Mouse (Mus musculus): Measurements from ENCODE around the gene Plagl1. TPM values are rescaled to one million over a fixed set of nuclear protein-coding genes. Genes with fewer than 3 reads are reported as not detected.
"Not testable (repeated sequence)": the region's sequence is repeated elsewhere in the genome, so short reads cannot be mapped to it uniquely, and the experiment has no call there.

The Plagl1 gene
- polyA plus RNA-seq (2012; rRNA removed): 11.6 and 12.7 TPM in 2 replicates

DNA sequence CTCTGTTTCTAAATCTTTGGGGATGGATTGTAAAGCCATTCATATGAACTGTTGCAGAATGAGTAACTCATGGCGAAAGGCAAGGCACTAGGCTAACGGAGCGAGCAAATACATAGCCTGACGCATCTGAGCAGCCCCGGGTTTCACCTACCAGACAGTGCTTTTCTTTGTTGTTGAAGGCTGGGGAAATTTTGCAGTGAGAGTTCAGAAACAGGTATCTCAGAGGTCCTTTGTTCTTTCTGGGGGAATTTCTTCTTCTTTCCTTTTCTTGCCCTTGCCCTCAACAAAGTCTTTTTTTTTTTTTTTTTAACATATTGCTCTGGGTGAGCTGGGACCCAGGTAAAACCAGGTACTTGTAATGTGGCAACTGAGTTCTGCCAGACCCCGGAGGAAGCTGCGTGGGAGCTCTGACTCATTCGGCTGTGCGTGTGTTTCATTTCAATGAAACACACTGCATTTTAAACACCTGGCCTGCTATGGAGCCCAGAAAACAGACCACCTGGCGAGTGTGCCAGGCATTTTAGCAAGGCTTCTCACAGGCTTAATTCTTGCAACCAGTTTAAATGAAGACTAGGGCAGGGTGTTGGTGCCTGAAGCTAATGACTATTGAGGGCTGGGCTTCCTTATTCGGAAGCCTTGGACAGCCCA lies at the start of gene Plagl1:
TSS of gene Plagl1 (plus strand) at position 484 of the 648 bp plus-strand sequence.
- Histone ChIP-seq H3K36me3 (ENCODE audit: control insufficient read depth, insufficient read depth, low read length) (no peaks in the 10 kb centered on the region), H3K27ac (ENCODE audit: insufficient read depth, low read depth, low read length) (no peak within 1 kb of the TSS), H3K27me3 (replicated peaks; ENCODE audit: control insufficient read depth, insufficient read depth, low read length) (no peaks in the 10 kb centered on the region), H3K4me3 (ENCODE audit: insufficient read depth, low read depth, low read length) (no peak within 1 kb of the TSS), H3K4me1 (ENCODE audit: control insufficient read depth, insufficient read depth, low read length) (no peaks in the 10 kb centered on the region)
- TF ChIP-seq POLR2A (IDR thresholded peaks at IDR 0.05; ENCODE audit: low read depth, low read length) (no peak), CTCF (conservative IDR thresholded peaks at IDR 0.05; ENCODE audit: insufficient read depth, insufficient read length, low read depth, low read length) (no peak)
- 72% methylated on average over 11 of the region's 11 CpGs for WGBS
- DNase-seq: no peak

DNA sequence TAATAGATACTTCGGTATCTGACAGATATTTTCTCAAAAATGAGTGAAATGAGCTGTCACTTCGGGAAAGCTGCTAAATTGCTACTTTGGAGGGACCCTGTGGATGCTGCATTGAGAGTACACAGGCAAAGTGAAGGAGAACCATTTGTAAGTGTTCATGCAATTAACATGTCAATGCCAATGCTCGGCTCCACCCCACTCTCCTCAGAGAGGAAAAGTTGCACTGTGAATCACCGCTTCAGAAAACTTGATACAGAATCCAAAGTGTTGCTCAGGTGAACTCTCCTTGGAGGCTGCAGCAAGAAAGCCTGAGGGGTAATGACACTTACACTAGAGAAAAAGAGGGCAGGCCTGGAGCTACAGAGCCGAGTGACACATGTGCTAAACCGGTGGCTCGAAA lies 46.3 kb upstream of the Plagl1 start:
- H3K4me3 ChIP-seq (ENCODE audit: insufficient read depth, low read depth, low read length): no peak overlapping the region
- DNase-seq: no peak
- no peaks in the 10 kb centered on the region for H3K36me3 ChIP-seq (ENCODE audit: control insufficient read depth, insufficient read depth, low read length)
- WGBS: 66% methylated on average over 7 of the region's 7 CpGs
- no peaks in the 10 kb centered on the region for H3K27me3 ChIP-seq (replicated peaks; ENCODE audit: control insufficient read depth, insufficient read depth, low read length)
- H3K4me1 ChIP-seq (ENCODE audit: control insufficient read depth, insufficient read depth, low read length): 0 out of 2 replicates have a peak, but pooled peaks cover 2% of the 10 kb centered on the region
- no peak overlapping the region for H3K27ac ChIP-seq (ENCODE audit: insufficient read depth, low read depth, low read length)
- TF ChIP-seq CTCF (conservative IDR thresholded peaks at IDR 0.05; ENCODE audit: insufficient read depth, insufficient read length, low read depth, low read length) (no peak), POLR2A (IDR thresholded peaks at IDR 0.05; ENCODE audit: low read depth, low read length) (no peak)

DNA sequence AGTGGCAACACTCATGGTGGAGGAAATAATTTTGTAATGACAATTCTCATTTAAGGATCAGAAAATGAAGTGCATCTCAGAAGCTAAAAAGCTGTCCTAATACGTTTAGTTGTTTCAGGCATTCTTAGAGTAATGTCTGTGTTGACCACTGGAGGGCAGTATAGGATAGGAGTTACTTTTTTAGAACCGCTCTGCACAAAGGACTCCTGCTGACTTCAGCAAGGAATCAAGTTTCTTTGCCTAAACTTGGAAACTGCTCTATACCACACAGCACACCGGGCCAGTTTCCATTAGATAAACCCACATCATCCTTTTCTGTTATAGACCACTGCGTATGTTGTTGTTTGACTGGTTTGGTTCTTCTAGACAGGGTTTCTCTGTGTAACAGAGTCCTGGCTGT lies 43.7 kb upstream of the Plagl1 start:
- no peak overlapping the region for H3K4me3 ChIP-seq (ENCODE audit: insufficient read depth, low read depth, low read length)
- 0 out of 2 replicates have a peak, but pooled peaks cover 3% of the 10 kb centered on the region for H3K4me1 ChIP-seq (ENCODE audit: control insufficient read depth, insufficient read depth, low read length)
- TF ChIP-seq POLR2A (IDR thresholded peaks at IDR 0.05; ENCODE audit: low read depth, low read length) (no peak), CTCF (conservative IDR thresholded peaks at IDR 0.05; ENCODE audit: insufficient read depth, insufficient read length, low read depth, low read length) (peak; percentile 41)
- H3K27ac ChIP-seq (ENCODE audit: insufficient read depth, low read depth, low read length): no peak overlapping the region
- no peaks in the 10 kb centered on the region for H3K36me3 ChIP-seq (ENCODE audit: control insufficient read depth, insufficient read depth, low read length)
- peak; percentile 83 for DNase-seq
- WGBS: 20% methylated on average over 4 of the region's 4 CpGs
- no peaks in the 10 kb centered on the region for H3K27me3 ChIP-seq (replicated peaks; ENCODE audit: control insufficient read depth, insufficient read depth, low read length)

DNA sequence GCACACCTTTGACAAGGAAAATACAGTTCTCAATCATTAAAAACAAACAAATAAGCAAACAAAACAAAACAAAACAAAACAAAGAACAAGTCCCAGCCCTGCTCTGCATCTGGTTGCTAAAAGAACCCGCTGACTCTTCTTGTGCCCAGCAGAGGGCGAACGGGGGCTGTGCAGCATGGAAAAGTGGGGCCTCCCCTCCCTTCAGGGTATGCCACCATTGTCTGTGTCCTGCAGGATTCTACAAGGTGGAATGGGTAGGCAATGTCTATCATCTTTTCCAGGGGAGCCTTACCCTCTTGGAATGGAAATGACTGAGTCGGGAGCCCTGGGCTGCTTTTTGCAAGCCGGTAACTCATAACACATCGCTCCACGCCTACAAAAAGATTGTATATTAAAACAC lies 41.8 kb upstream of the Plagl1 start:
- WGBS: 62% methylated on average over 7 of the region's 7 CpGs
- DNase-seq: peak; percentile 8
- no peaks in the 10 kb centered on the region for H3K36me3 ChIP-seq (ENCODE audit: control insufficient read depth, insufficient read depth, low read length)

DNA sequence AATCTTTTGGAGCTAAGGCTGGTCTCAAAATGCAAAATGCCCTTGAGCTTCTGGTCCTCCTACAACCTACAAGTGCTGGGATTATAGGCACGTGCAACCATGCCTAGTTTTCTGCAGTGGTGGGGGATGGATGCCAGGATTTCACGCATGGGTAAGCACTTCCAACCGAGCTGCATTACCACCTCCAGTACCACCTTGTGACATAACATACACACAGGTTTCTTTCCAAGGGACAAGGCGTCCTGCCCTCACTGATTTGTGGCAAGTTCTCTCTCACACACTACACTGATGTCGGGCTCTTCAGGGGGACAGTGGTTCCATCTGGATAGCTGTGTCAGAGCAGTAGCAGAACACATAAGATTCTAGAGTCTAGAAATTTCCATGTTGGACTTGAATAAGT lies 41.3 kb upstream of the Plagl1 start:
- no peaks in the 10 kb centered on the region for H3K36me3 ChIP-seq (ENCODE audit: control insufficient read depth, insufficient read depth, low read length)
- H3K4me1 ChIP-seq (ENCODE audit: control insufficient read depth, insufficient read depth, low read length): 0 out of 2 replicates have a peak, but pooled peaks cover 3% of the 10 kb centered on the region
- H3K27me3 ChIP-seq (replicated peaks; ENCODE audit: control insufficient read depth, insufficient read depth, low read length): no peaks in the 10 kb centered on the region
- no peak for TF ChIP-seq CTCF (conservative IDR thresholded peaks at IDR 0.05; ENCODE audit: insufficient read depth, insufficient read length, low read depth, low read length)
- TF ChIP-seq POLR2A (IDR thresholded peaks at IDR 0.05; ENCODE audit: low read depth, low read length): no peak
- no peak overlapping the region for H3K4me3 ChIP-seq (ENCODE audit: insufficient read depth, low read depth, low read length)
- H3K27ac ChIP-seq (ENCODE audit: insufficient read depth, low read depth, low read length): no peak overlapping the region
- DNase-seq: no peak
- 59% methylated on average over 5 of the region's 5 CpGs for WGBS

More for the DNA sequence above, 41.8 kb upstream of the Plagl1 start:
- Histone ChIP-seq H3K4me3 (ENCODE audit: insufficient read depth, low read depth, low read length) (no peak overlapping the region), H3K4me1 (ENCODE audit: control insufficient read depth, insufficient read depth, low read length) (0 out of 2 replicates have a peak, but pooled peaks cover 3% of the 10 kb centered on the region), H3K27ac (ENCODE audit: insufficient read depth, low read depth, low read length) (no peak overlapping the region), H3K27me3 (replicated peaks; ENCODE audit: control insufficient read depth, insufficient read depth, low read length) (no peaks in the 10 kb centered on the region)
- TF ChIP-seq CTCF (conservative IDR thresholded peaks at IDR 0.05; ENCODE audit: insufficient read depth, insufficient read length, low read depth, low read length) (peak; percentile 53), POLR2A (IDR thresholded peaks at IDR 0.05; ENCODE audit: low read depth, low read length) (no peak)

DNA sequence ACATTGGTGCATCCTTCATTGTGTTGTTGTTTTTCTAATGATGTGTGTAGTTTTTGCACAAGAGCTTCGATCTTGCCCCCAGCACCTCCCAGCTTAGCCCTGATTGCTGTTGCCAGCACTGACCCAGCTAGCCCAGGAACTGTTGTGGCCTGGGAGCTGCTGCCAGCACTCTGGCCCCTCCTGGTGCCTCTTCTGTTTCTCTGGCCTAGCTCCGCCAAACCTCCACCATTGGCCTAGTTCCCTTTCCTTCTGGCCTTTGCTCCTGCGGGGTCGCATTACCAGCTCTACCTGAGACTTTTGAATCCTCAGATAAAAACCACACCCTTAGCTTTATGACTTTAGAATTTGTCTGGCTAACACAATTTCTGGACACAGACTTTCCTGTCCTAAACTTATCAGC lies 38.2 kb upstream of the Plagl1 start:
- H3K36me3 ChIP-seq (ENCODE audit: control insufficient read depth, insufficient read depth, low read length): no peaks in the 10 kb centered on the region
- DNase-seq: no peak
- H3K4me3 ChIP-seq (ENCODE audit: insufficient read depth, low read depth, low read length): no peak overlapping the region
- H3K27ac ChIP-seq (ENCODE audit: insufficient read depth, low read depth, low read length): no peak overlapping the region
- 85% methylated on average over 4 of the region's 4 CpGs for WGBS
- H3K4me1 ChIP-seq (ENCODE audit: control insufficient read depth, insufficient read depth, low read length): 0 out of 2 replicates have a peak, but pooled peaks cover 3% of the 10 kb centered on the region
- H3K27me3 ChIP-seq (replicated peaks; ENCODE audit: control insufficient read depth, insufficient read depth, low read length): no peaks in the 10 kb centered on the region
- TF ChIP-seq POLR2A (IDR thresholded peaks at IDR 0.05; ENCODE audit: low read depth, low read length): no peak
- no peak for TF ChIP-seq CTCF (conservative IDR thresholded peaks at IDR 0.05; ENCODE audit: insufficient read depth, insufficient read length, low read depth, low read length)

DNA sequence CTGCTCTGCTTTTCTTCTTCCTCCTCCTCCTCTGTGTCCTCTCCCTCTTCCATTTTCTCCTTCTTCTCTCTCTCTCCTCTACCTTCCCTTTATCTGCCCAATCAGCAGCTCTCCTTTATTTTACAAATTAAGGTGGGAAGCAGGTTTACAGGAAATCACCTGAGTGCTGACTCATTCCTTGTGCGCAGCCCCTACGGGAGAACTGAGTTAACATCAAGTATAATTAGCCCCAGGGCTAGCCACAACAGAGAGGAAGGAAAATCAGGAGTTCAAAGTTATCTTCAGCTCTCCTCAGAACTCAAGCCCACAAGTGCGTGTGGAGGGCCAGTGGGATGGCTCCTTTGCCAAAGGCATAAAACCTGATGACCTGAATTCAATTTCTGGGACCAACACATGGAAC lies 36.3 kb upstream of the Plagl1 start:
- H3K27ac ChIP-seq (ENCODE audit: insufficient read depth, low read depth, low read length); H3K27me3 ChIP-seq (replicated peaks; ENCODE audit: control insufficient read depth, insufficient read depth, low read length); H3K36me3 ChIP-seq (ENCODE audit: control insufficient read depth, insufficient read depth, low read length); DNase-seq; H3K4me1 ChIP-seq (ENCODE audit: control insufficient read depth, insufficient read depth, low read length); H3K4me3 ChIP-seq (ENCODE audit: insufficient read depth, low read depth, low read length): not testable (repeated sequence)
- WGBS: 76% methylated on average over 3 of the region's 3 CpGs
